Mouse (Mus musculus): ENCODE results near the gene 3830406C13Rik. TPM values are rescaled to one million over a fixed set of nuclear protein-coding genes. Genes with fewer than 3 reads are reported as not detected.

The 3830406C13Rik gene
- polyA plus RNA-seq, 2 experiments = 8.3 to 19.1 TPM

GRCm38 (mm10) chr14:12350271-12350916, 66.4 kb downstream of the 3830406C13Rik start:
- no peak for DNase-seq (ENCODE audit: low read depth in 3 of 3, low spot score in 3 of 3)
- Histone ChIP-seq H3K36me3 (replicated peaks; ENCODE audit: control insufficient read depth, insufficient read depth, low read depth) (no peaks in the 10 kb centered on the region), H3K4me3 (ENCODE audit: insufficient read depth in 1 of 2, low read depth in 2 of 2, low read length in 2 of 2) (no peak overlapping the region), H3K9me3 (ENCODE audit: control insufficient read depth, low read length) (no peaks in the 10 kb centered on the region), H3K27ac (no peak overlapping the region), H3K4me2 (ENCODE audit: low read depth) (no peak overlapping the region), H3K4me1 (replicated peaks; ENCODE audit: control insufficient read depth in 2 of 2, insufficient read depth in 2 of 2, low read length in 1 of 2) (no peaks in the 10 kb centered on the region), H3K27me3 (ENCODE audit: control insufficient read depth, insufficient read depth, low read length) (peaks cover 58% of the 10 kb centered on the region), H3K9ac (replicated peaks) (no peak overlapping the region)
- WGBS (ENCODE audit: insufficient replicate concordance) = 9% methylated on average over 16 of the region's 16 CpGs
- TF ChIP-seq EP300 (IDR thresholded peaks at IDR 0.05; ENCODE audit: low read depth) = no peak
- no peak for TF ChIP-seq CTCF (IDR thresholded peaks at IDR 0.05; ENCODE audit: low read depth)
- no peak for ATAC-seq (ENCODE audit: insufficient read depth)

Other genes with a start within 250 kb of the 3830406C13Rik start
- 0.02 and 0.06 TPM in 2 replicates for gene Gm49355, start 197 bp upstream of the 3830406C13Rik start, polyA plus RNA-seq (2012; rRNA removed)
- gene Gm49355, start 197 bp upstream of the 3830406C13Rik start, polyA plus RNA-seq (2014; fragmentation: Nextera tagmentation; extraction: Ambion mirVana) = not detected in 2 replicates
- gene Fezf2, start 64.0 kb downstream of the 3830406C13Rik start, polyA plus RNA-seq (2012; rRNA removed) = 0.11 TPM in 1 of 2 replicates, not detected in the other
- gene Fezf2, start 64.0 kb downstream of the 3830406C13Rik start, polyA plus RNA-seq (2014; fragmentation: Nextera tagmentation; extraction: Ambion mirVana) = not detected in 2 replicates